Mouse (Mus musculus) limb, embryonic 11.5 days (tissue): ENCODE results near the gene Nacc1. TPM values are rescaled to one million over a fixed set of nuclear protein-coding genes. Genes with fewer than 3 reads are reported as not detected.

Experiments
- polyA plus RNA-seq: library from polyadenylated mRNA; unstranded; fragments of >200 nt; fragmentation: Nextera tagmentation; extraction: Ambion mirVana; gene quantifications from 2 replicates; pipeline ENCODE4 v1.2.1, GENCODE M21; 2014

Nacc1 gene
- polyA plus RNA-seq, 1 experiment from 2014 or later: 26.7 TPM

Other genes starting within 250 kb of the Nacc1 start
- gene Ier2, start 25.0 kb downstream of the Nacc1 start, polyA plus RNA-seq: 149 and 156 TPM in 2 replicates
- gene Trmt1, start 1.6 kb downstream of the Nacc1 start, polyA plus RNA-seq: 65.7 and 65.9 TPM in 2 replicates
- 3.9 and 4.8 TPM in 2 replicates for gene Lyl1, start 13.6 kb upstream of the Nacc1 start, polyA plus RNA-seq
- gene G430095P16Rik, start 35.1 kb upstream of the Nacc1 start, polyA plus RNA-seq: 7.7 and 8.6 TPM in 2 replicates
- 4.6 TPM in 2 replicates for gene Nfix, start 112.5 kb upstream of the Nacc1 start, polyA plus RNA-seq
- 3.6 and 3.9 TPM in 2 replicates for gene Dand5, start 135.0 kb upstream of the Nacc1 start, polyA plus RNA-seq
- 45.0 and 46.7 TPM in 2 replicates for gene Gadd45gip1, start 143.7 kb upstream of the Nacc1 start, polyA plus RNA-seq
- gene Rad23a, start 152.8 kb upstream of the Nacc1 start, polyA plus RNA-seq: 93.1 and 93.4 TPM in 2 replicates
- 854 and 918 TPM in 2 replicates for gene Calr, start 159.1 kb upstream of the Nacc1 start, polyA plus RNA-seq
- gene Farsa, start 169.1 kb upstream of the Nacc1 start, polyA plus RNA-seq: 99.9 and 105 TPM in 2 replicates
- gene Syce2, start 184.2 kb upstream of the Nacc1 start, polyA plus RNA-seq: 86.5 and 89.0 TPM in 2 replicates
- gene Gcdh, start 206.1 kb upstream of the Nacc1 start, polyA plus RNA-seq: 42.1 and 43.3 TPM in 2 replicates
- gene Klf1, start 214.1 kb upstream of the Nacc1 start, polyA plus RNA-seq: 9.1 and 11.0 TPM in 2 replicates
- 8.2 and 8.6 TPM in 2 replicates for gene Dnase2a, start 220.7 kb upstream of the Nacc1 start, polyA plus RNA-seq
- 0.17 and 0.71 TPM in 2 replicates for gene Mast1, start 249.5 kb upstream of the Nacc1 start, polyA plus RNA-seq